Mouse (Mus musculus): Measurements from ENCODE around the gene Izumo1r. TPM values are rescaled to one million over a fixed set of nuclear protein-coding genes. Genes with fewer than 3 reads are reported as not detected.

Izumo1r gene
- not detected in 2 replicates for total RNA-seq (2012; rRNA removed)
- polyA plus RNA-seq (2012; ENCODE audit: insufficient read depth in 1 of 2, insufficient read length in 2 of 2, low read depth in 1 of 2, low replicate concordance in 2 of 2, missing spikeins in 1 of 2): not detected

GRCm38 (mm10) chr9:14903581-14904378 lies at the start of gene Izumo1r:
Gene Izumo1r (minus strand): TSS chr9:14903949.
- no peak within 1 kb of the TSS for H3K9ac ChIP-seq (ENCODE audit: control insufficient read depth, low read depth, low read length, poor library complexity, severe bottlenecking)
- no peak within 1 kb of the TSS for H3K4me3 ChIP-seq (ENCODE audit: control insufficient read depth in 1 of 2, insufficient read depth in 1 of 2, low read depth in 2 of 2, low read length in 2 of 2)
- TF ChIP-seq ETS1 (IDR thresholded peaks at IDR 0.05; ENCODE audit: low read depth, low read length) (no peak), POLR2AphosphoS2 (IDR thresholded peaks at IDR 0.05; ENCODE audit: low read length) (no peak), TCF12 (IDR thresholded peaks at IDR 0.05; ENCODE audit: low read depth, low read length) (no peak), MEF2A (IDR thresholded peaks at IDR 0.05; ENCODE audit: extremely low read depth, insufficient replicate concordance, low read depth, low read length, poor library complexity, severe bottlenecking) (no peak), HCFC1 (IDR thresholded peaks at IDR 0.05; ENCODE audit: low read depth, low read length) (no peak)
- no peaks in the 10 kb centered on the region for H3K79me2 ChIP-seq (ENCODE audit: control insufficient read depth, insufficient read depth, low read length, poor library complexity)
- H3K36me3 ChIP-seq (ENCODE audit: control insufficient read depth in 1 of 2, insufficient read depth in 2 of 2, low read length in 2 of 2): no peaks in the 10 kb centered on the region
- no peak for DNase-seq (ENCODE audit: low read depth, low spot score)
- no peaks in the 10 kb centered on the region for H3K9me3 ChIP-seq (replicated peaks; ENCODE audit: insufficient read depth, low read length)
- no peak within 1 kb of the TSS for H3K27ac ChIP-seq (ENCODE audit: control insufficient read depth, low read depth, low read length)
- no peaks in the 10 kb centered on the region for H3K4me1 ChIP-seq (ENCODE audit: control insufficient read depth in 1 of 2, insufficient read depth in 2 of 2, low read length in 2 of 2)
- peaks cover 15 to 21% of the 10 kb centered on the region in 2 experiments for H3K27me3 ChIP-seq (ENCODE audit: control insufficient read depth in 1 of 2, insufficient read depth in 2 of 2, low read length in 2 of 2)

GRCm38 (mm10) chr9:14951072-14951471 lies 47.3 kb upstream of the Izumo1r start:
- H3K36me3 ChIP-seq (ENCODE audit: control insufficient read depth in 1 of 2, insufficient read depth in 2 of 2, low read length in 2 of 2): no peaks in the 10 kb centered on the region
- no peak overlapping the region for H3K9ac ChIP-seq (ENCODE audit: control insufficient read depth, low read depth, low read length, poor library complexity, severe bottlenecking)
- no peaks in the 10 kb centered on the region for H3K4me1 ChIP-seq (ENCODE audit: control insufficient read depth in 1 of 2, insufficient read depth in 2 of 2, low read length in 2 of 2)
- H3K79me2 ChIP-seq (ENCODE audit: control insufficient read depth, insufficient read depth, low read length, poor library complexity): no peaks in the 10 kb centered on the region
- TF ChIP-seq CHD2 (IDR thresholded peaks at IDR 0.05; ENCODE audit: low read length): no peak
- no peak for TF ChIP-seq ZMIZ1 (IDR thresholded peaks at IDR 0.05; ENCODE audit: low read depth, low read length)
- TF ChIP-seq NRF1 (IDR thresholded peaks at IDR 0.05; ENCODE audit: insufficient read depth, low read depth, low read length, poor library complexity, severe bottlenecking): no peak
- TF ChIP-seq SMC3 (IDR thresholded peaks at IDR 0.05; ENCODE audit: low read depth, low read length): no peak
- TF ChIP-seq MAX (IDR thresholded peaks at IDR 0.05; ENCODE audit: low read length): no peak
- TF ChIP-seq ZC3H11A (IDR thresholded peaks at IDR 0.05; ENCODE audit: low read depth, low read length): no peak
- no peak for TF ChIP-seq CTCF (IDR thresholded peaks at IDR 0.05 in 2 of 3, conservative IDR thresholded peaks at IDR 0.05 in 1 of 3; ENCODE audit: control insufficient read depth in 1 of 3, insufficient read depth in 1 of 3, low read depth in 2 of 3, low read length in 3 of 3, poor library complexity in 1 of 3, severe bottlenecking in 1 of 3)
- TF ChIP-seq TAL1 (IDR thresholded peaks at IDR 0.05; ENCODE audit: low read length): no peak; the same call in 1 of the 2 replicates
- no peak for TF ChIP-seq TBP (IDR thresholded peaks at IDR 0.05; ENCODE audit: low read depth, low read length)
- no peak for TF ChIP-seq RCOR1 (IDR thresholded peaks at IDR 0.05; ENCODE audit: low read depth, low read length)
- TF ChIP-seq SIN3A (IDR thresholded peaks at IDR 0.05; ENCODE audit: low read length): no peak
- no peak for TF ChIP-seq E2F4 (IDR thresholded peaks at IDR 0.05; ENCODE audit: borderline replicate concordance, low read depth, low read length)
- TF ChIP-seq GATA1 (IDR thresholded peaks at IDR 0.05; ENCODE audit: low read depth, low read length): no peak
- TF ChIP-seq MXI1 (IDR thresholded peaks at IDR 0.05; ENCODE audit: low read depth, low read length): no peak
- no peak for TF ChIP-seq CHD1 (IDR thresholded peaks at IDR 0.05; ENCODE audit: low read depth, low read length)
- no peak for TF ChIP-seq RAD21 (IDR thresholded peaks at IDR 0.05; ENCODE audit: low read depth, low read length)
- no peak for TF ChIP-seq ELF1 (IDR thresholded peaks at IDR 0.05; ENCODE audit: low read depth, low read length)
- TF ChIP-seq GABPA (IDR thresholded peaks at IDR 0.05; ENCODE audit: low read depth, low read length): no peak
- no peak for TF ChIP-seq MEF2A (IDR thresholded peaks at IDR 0.05; ENCODE audit: extremely low read depth, insufficient replicate concordance, low read depth, low read length, poor library complexity, severe bottlenecking)
- no peak for TF ChIP-seq JUND (IDR thresholded peaks at IDR 0.05; ENCODE audit: low read depth, low read length)
- no peak for DNase-seq (ENCODE audit: low read depth, low spot score)
- no peak overlapping the region for H3K27ac ChIP-seq (ENCODE audit: control insufficient read depth, low read depth, low read length)
- H3K27me3 ChIP-seq (ENCODE audit: control insufficient read depth in 1 of 2, insufficient read depth in 2 of 2, low read length in 2 of 2): peaks cover 29 to 35% of the 10 kb centered on the region in 2 experiments
- H3K9me3 ChIP-seq (replicated peaks; ENCODE audit: insufficient read depth, low read length): no peaks in the 10 kb centered on the region
- no peak overlapping the region for H3K4me3 ChIP-seq (ENCODE audit: control insufficient read depth in 1 of 2, insufficient read depth in 1 of 2, low read depth in 2 of 2, low read length in 2 of 2)

Measured in MEL (cell line).